Mouse (Mus musculus): Measurements from ENCODE around the gene E430018J23Rik.

DNA sequence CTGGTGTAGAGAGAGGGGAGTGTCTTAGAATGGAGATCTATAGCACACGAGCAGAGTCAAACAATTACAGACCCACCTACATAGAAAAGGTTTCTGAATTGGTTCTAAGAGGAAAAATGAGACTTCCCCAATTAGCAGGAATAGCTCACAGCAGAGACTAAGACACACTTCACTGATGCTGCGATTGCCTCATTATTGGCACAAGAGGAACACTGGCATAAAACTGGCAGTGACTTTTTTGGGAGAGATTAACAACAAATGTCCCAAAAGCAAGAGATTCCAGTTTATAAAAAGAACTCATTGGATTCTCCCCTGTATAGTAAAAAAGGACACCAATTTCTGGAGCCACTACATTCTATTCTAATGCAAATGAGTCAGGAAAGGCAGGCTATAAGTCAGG lies 35.6 kb downstream of the E430018J23Rik start:
- TF ChIP-seq GATA1 (IDR thresholded peaks at IDR 0.05; ENCODE audit: borderline replicate concordance, low read length) = no peak
- TF ChIP-seq FLI1 (IDR thresholded peaks at IDR 0.05; ENCODE audit: low read length) = no peak

Data from megakaryocyte, embryonic 14.5 days (primary cell).